Mouse (Mus musculus): Measurements from ENCODE around the gene Rab5a. TPM values are rescaled to one million over a fixed set of nuclear protein-coding genes. Genes with fewer than 3 reads are reported as not detected.

The Rab5a gene
- polyA plus RNA-seq (2012; ENCODE audit: low replicate concordance), result 6.3 and 7.3 TPM in 2 replicates

GRCm38 (mm10) chr17:53478858-53479603 lies at the start of gene Rab5a:
Gene Rab5a, plus strand, starts transcription at chr17:53479234.

GRCm38 (mm10) chr17:53462603-53463495 lies 16.2 kb upstream of the Rab5a start, which contains the start of gene Efhb:
Gene Efhb, minus strand, starts transcription at chr17:53463321.

GRCm38 (mm10) chr17:53539351-53539750 lies 60.3 kb downstream of the Rab5a start, which contains the start of gene Pp2d1:
Gene Pp2d1, minus strand, starts transcription at chr17:53539451.

Other genes starting within 250 kb of the Rab5a start
- not detected in 2 replicates for gene Efhb, start 15.9 kb upstream of the Rab5a start, polyA plus RNA-seq (2012; ENCODE audit: low replicate concordance)
- gene Pp2d1, start 60.2 kb downstream of the Rab5a start, polyA plus RNA-seq (2012; ENCODE audit: low replicate concordance), result not detected in 2 replicates
- gene Kat2b, start 87.6 kb downstream of the Rab5a start, polyA plus RNA-seq (2012; ENCODE audit: low replicate concordance), result 5.0 and 5.1 TPM in 2 replicates
- gene Sgo1, start 210.1 kb downstream of the Rab5a start, polyA plus RNA-seq (2012; ENCODE audit: low replicate concordance), result 2.2 and 25.0 TPM in 2 replicates